Mouse (Mus musculus) c-Kit-positive CD71-positive TER-119-positive erythroid progenitor cells, embryonic 14.5 days (primary cell): ENCODE results near the gene Cyp27b1.
"Not testable (repeated sequence)": the region's sequence is repeated elsewhere in the genome, so short reads cannot be mapped to it uniquely, and the experiment has no call there.

ENCODE experiments used
- DNase-seq: peaks from one replicate; pipeline ENCODE4 v3.0.0-alpha.2; 2013; ENCODE audit warnings: low spot score

Cyp27b1 gene

GRCm38 (mm10) chr10:127069281-127070189 lies 21.5 kb downstream of the Cyp27b1 start:
- DNase-seq = no peak

- DNase-seq = peak; percentile 93
Observed at GRCm38 (mm10) chr10:127070190-127071121, 22.4 kb downstream of the Cyp27b1 start, which contains the start of gene Tspan31. Gene Tspan31, minus strand, starts transcription at chr10:127070264.

GRCm38 (mm10) chr10:127071203-127071602 lies 23.2 kb downstream of the Cyp27b1 start:
- DNase-seq = no peak

GRCm38 (mm10) chr10:127072270-127072669 lies 24.2 kb downstream of the Cyp27b1 start:
- DNase-seq = not testable (repeated sequence)

- not testable (repeated sequence) for DNase-seq
Observed at GRCm38 (mm10) chr10:127072969-127073368, 24.9 kb downstream of the Cyp27b1 start.

- no peak for DNase-seq
Observed at GRCm38 (mm10) chr10:127073981-127074380, 25.9 kb downstream of the Cyp27b1 start.

GRCm38 (mm10) chr10:127075080-127075479 lies 27.0 kb downstream of the Cyp27b1 start, which contains the start of gene Agap2:
Gene Agap2, plus strand, starts transcription at chr10:127075284.
- no peak for DNase-seq

GRCm38 (mm10) chr10:127075651-127076050 lies 27.6 kb downstream of the Cyp27b1 start:
- DNase-seq = no peak

- DNase-seq = no peak
Observed at GRCm38 (mm10) chr10:127076082-127076481, 28.0 kb downstream of the Cyp27b1 start.

- DNase-seq = no peak
Observed at GRCm38 (mm10) chr10:127077515-127077914, 29.5 kb downstream of the Cyp27b1 start.

GRCm38 (mm10) chr10:127078001-127078676 lies 30.1 kb downstream of the Cyp27b1 start:
- no peak for DNase-seq

GRCm38 (mm10) chr10:127078677-127079575 lies 30.9 kb downstream of the Cyp27b1 start:
- DNase-seq = no peak

- DNase-seq = no peak
Observed at GRCm38 (mm10) chr10:127079665-127080391, 31.8 kb downstream of the Cyp27b1 start.

- DNase-seq = no peak
Observed at GRCm38 (mm10) chr10:127080901-127081780, 33.1 kb downstream of the Cyp27b1 start.

GRCm38 (mm10) chr10:127081996-127082620 lies 34.1 kb downstream of the Cyp27b1 start:
- DNase-seq = no peak

GRCm38 (mm10) chr10:127083292-127083914 lies 35.4 kb downstream of the Cyp27b1 start:
- DNase-seq = no peak

- DNase-seq = no peak
Observed at GRCm38 (mm10) chr10:127083915-127084306, 35.9 kb downstream of the Cyp27b1 start.

- DNase-seq = no peak
Observed at GRCm38 (mm10) chr10:127085052-127085451, 37.0 kb downstream of the Cyp27b1 start.
